Mouse (Mus musculus) myocyte (in vitro differentiated cells): ENCODE measurements around the gene Slc25a39. TPM values are rescaled to one million over a fixed set of nuclear protein-coding genes. Genes with fewer than 3 reads are reported as not detected.
"Not testable (repeated sequence)": the region's sequence is repeated elsewhere in the genome, so short reads cannot be mapped to it uniquely, and the experiment has no call there.

Source experiments
- H3K27me3 ChIP-seq: one replicate; pipeline ENCODE4 v1.6.1; 2011; ENCODE audit not compliant: control insufficient read depth, insufficient read depth, insufficient read length
- H3K36me3 ChIP-seq: one replicate; pipeline ENCODE4 v1.6.1; 2011; ENCODE audit not compliant: control insufficient read depth, insufficient read depth
- H3K4me2 ChIP-seq: one replicate; pipeline ENCODE4 v1.6.1; 2011; ENCODE audit warnings: low read depth, control low read depth
- H3K4me3 ChIP-seq: one replicate; pipeline ENCODE4 v1.5.1; 2011; ENCODE audit warnings: mild to moderate bottlenecking, control low read depth, moderate library complexity
- H3K79me2 ChIP-seq: one replicate; pipeline ENCODE4 v1.6.1; 2011; ENCODE audit not compliant: control insufficient read depth, insufficient read depth
- H3ac ChIP-seq: one replicate; pipeline ENCODE4 v1.6.1; 2011; ENCODE audit not compliant: control insufficient read depth, insufficient read length
- CEBPB ChIP-seq: IDR thresholded peaks from 2 replicates; pipeline ENCODE4 v1.6.1; 2011; ENCODE audit warnings: mild to moderate bottlenecking, moderate library complexity; ENCODE audit not compliant: poor library complexity, insufficient read depth, severe bottlenecking
- E2F4 ChIP-seq: IDR thresholded peaks from one replicate; pipeline ENCODE4 v1.6.1; 2011; ENCODE audit warnings: mild to moderate bottlenecking, control low read depth, moderate library complexity; ENCODE audit not compliant: insufficient read depth
- MAX ChIP-seq: IDR thresholded peaks from one replicate; pipeline ENCODE4 v1.6.1; 2011; ENCODE audit warnings: low read depth, mild to moderate bottlenecking, control low read depth
- MYOD1 ChIP-seq, 3 experiments: IDR thresholded peaks; one replicate each; pipeline ENCODE4 v1.6.1; 2011; ENCODE audit warnings: control low read depth in 2 of 3, low read depth in 2 of 3, mild to moderate bottlenecking in 2 of 3, moderate library complexity in 1 of 3; ENCODE audit not compliant: insufficient read length in 2 of 3, control insufficient read depth in 1 of 3
- MYOG ChIP-seq, 3 experiments: IDR thresholded peaks; one replicate each; pipeline ENCODE4 v1.6.1; 2011; ENCODE audit warnings: control low read depth in 2 of 3, low read depth in 2 of 3, mild to moderate bottlenecking in 2 of 3; ENCODE audit not compliant: insufficient read length in 2 of 3, control insufficient read depth in 1 of 3, insufficient read depth in 1 of 3
- POLR2A ChIP-seq: IDR thresholded peaks from one replicate; pipeline ENCODE4 v1.6.1; 2011; ENCODE audit warnings: low read depth, mild to moderate bottlenecking, control low read depth, moderate library complexity; ENCODE audit not compliant: insufficient read length
- POLR2AphosphoS2 ChIP-seq: IDR thresholded peaks from one replicate; pipeline ENCODE4 v1.6.1; 2011; ENCODE audit warnings: low read depth, control low read depth; ENCODE audit not compliant: insufficient read length
- REST ChIP-seq: IDR thresholded peaks from one replicate; pipeline ENCODE4 v1.6.1; 2011; ENCODE audit warnings: mild to moderate bottlenecking, control low read depth, moderate library complexity; ENCODE audit not compliant: insufficient read depth, insufficient read length
- SRF ChIP-seq: IDR thresholded peaks from one replicate; pipeline ENCODE4 v1.6.1; 2011; ENCODE audit warnings: low read depth; ENCODE audit not compliant: control insufficient read depth, insufficient read length
- TCF12 ChIP-seq: IDR thresholded peaks from one replicate; pipeline ENCODE4 v1.6.1; 2011; ENCODE audit warnings: mild to moderate bottlenecking, control low read depth; ENCODE audit not compliant: poor library complexity, insufficient read depth, severe bottlenecking
- TCF3 ChIP-seq: IDR thresholded peaks from one replicate; pipeline ENCODE4 v1.6.1; 2011; ENCODE audit warnings: low read depth, control low read depth; ENCODE audit not compliant: insufficient read length
- USF1 ChIP-seq: IDR thresholded peaks from one replicate; pipeline ENCODE4 v1.6.1; 2011; ENCODE audit warnings: low read depth, mild to moderate bottlenecking, control low read depth, moderate library complexity
- polyA plus RNA-seq: library from polyadenylated mRNA; unstranded; fragments of >200 nt; fragmentation: generic; extraction: Trizol; gene quantifications from one replicate; pipeline ENCODE4 v1.2.1, GENCODE M21; 2012; ENCODE audit warnings: missing spikeins

Gene Slc25a39
- polyA plus RNA-seq, 1 experiment, result 274 TPM

DNA sequence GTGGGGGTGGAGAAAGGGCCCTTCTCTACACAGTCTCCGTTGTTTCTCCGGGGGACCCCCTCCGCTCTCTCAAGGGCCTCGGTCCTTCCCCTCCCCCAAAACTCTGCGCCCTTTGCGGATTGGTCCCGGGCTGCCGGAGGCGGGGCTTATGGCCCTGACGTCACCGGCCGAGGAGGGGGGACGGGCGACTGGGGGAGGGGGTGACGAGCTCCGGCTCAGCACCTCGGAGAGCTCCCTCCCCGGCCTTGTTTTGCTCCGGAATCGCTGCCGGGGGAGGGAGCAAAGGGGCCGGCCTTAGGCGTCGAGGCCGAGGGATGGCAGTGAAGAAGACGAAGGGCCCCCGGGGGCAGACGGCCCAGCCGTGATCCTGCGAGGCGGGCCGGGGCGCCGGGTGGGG, 14.5 kb downstream of the Slc25a39 start, which contains the start of gene Rundc3a:
Gene Rundc3a, plus strand, starts transcription at position 166 of the 397 bp plus-strand sequence.
- Histone ChIP-seq H3K4me2 (peak within 1 kb of the TSS; percentile 64), H3K36me3 (no peaks in the 10 kb centered on the region), H3ac (no peak within 1 kb of the TSS), H3K27me3 (no peaks in the 10 kb centered on the region), H3K79me2 (no peaks in the 10 kb centered on the region), H3K4me3 (peak within 1 kb of the TSS; percentile 1)
- TF ChIP-seq USF1, result no peak
- peak; percentile 72 for TF ChIP-seq REST

DNA sequence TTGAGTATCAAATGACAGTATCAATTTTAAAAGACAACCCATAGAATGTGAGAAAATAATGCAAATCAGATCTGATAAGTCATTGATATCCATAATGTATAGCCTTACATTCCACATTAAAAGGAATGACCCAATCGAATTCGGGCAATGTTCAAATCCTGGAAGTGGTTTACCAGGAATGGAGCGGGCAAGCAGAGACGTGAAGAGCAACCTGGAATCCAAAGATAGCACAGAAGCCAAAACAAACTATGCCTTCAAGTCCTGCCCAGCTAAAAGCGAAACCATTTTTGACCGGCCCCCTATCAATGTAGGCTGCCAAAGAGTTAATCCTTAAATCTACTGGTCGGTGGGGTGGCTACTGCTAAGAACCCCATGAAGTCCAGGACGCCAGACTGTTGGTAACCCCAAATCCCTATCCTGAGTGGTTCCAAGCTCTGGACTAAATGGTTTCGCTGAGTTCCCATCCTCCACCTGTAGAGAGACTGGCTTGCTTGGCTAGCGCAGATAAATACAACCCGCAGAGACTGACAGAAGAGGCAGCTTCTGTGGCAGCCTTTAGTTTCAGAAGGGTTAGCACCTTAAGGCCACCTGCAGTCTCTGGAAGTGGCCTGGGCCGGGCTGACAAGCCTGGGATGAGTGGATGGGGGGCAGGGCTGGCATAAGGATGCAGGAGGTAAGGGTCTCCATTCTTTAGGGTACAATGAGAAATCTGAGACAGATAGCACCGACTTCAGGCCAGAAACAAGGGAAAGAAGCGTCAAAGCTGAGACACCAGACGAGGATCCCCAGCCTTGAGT, 15.1 kb downstream of the Slc25a39 start:
- no peaks in the 10 kb centered on the region for H3K36me3 ChIP-seq
- no peaks in the 10 kb centered on the region for H3K27me3 ChIP-seq
- H3K79me2 ChIP-seq, result no peaks in the 10 kb centered on the region
- H3K4me2 ChIP-seq, result no peak overlapping the region
- peak overlapping the region; percentile 1 for H3K4me3 ChIP-seq
- no peak for TF ChIP-seq MAX
- TF ChIP-seq POLR2A, result no peak
- TF ChIP-seq MYOD1 (IDR thresholded peaks at IDR 0.05; ENCODE audit: control insufficient read depth in 1 of 3, insufficient read length in 2 of 3, low read depth in 2 of 3), result no peak
- no peak for TF ChIP-seq TCF12
- TF ChIP-seq POLR2AphosphoS2, result no peak
- TF ChIP-seq CEBPB, result no peak
- TF ChIP-seq E2F4, result no peak
- TF ChIP-seq REST, result no peak
- TF ChIP-seq USF1, result no peak
- TF ChIP-seq MYOG (IDR thresholded peaks at IDR 0.05; ENCODE audit: control insufficient read depth in 1 of 3, insufficient read depth in 1 of 3, insufficient read length in 2 of 3, low read depth in 2 of 3), result no peak
- no peak for TF ChIP-seq SRF
- TF ChIP-seq TCF3, result no peak
- H3ac ChIP-seq, result no peak overlapping the region

DNA sequence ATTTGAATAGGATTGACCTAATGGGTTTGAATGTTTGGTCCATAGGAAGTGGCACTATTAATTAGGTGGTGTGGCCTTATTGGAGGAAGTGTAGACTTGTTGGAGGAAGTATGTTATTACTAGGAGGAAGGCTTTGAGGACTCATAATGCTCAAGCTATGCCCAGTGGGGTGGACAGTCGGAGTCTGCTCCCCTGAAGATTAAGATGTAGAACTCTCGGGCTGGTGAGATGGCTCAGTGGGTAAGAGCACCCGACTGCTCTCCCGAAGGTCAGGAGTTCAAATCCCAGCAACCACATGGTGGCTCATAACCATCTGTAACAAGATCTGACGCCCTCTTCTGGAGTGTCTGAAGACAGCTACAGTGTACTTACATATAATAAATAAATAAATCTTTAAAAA, 18.3 kb downstream of the Slc25a39 start:
- not testable (repeated sequence) for H3K4me3 ChIP-seq, H3ac ChIP-seq, H3K27me3 ChIP-seq, H3K36me3 ChIP-seq, H3K4me2 ChIP-seq, H3K79me2 ChIP-seq

DNA sequence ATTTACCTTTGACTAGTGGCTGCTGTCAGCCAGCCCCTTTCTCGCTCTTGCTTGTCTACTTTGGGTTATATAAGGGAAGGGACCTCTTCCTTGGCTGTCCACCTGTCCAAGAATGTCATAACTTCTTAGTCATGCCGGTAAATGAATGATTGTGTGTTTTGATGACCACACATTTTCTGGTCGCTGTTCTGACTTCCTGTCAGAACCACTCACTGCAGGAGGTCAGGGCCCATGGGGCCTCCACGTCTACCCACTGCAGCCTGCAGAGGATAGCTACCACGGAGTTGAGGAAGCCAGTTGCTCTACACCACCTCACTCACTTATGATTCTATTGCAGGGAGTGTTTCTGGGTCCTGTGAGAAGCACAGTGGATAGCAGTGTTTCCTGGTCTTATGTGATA, 21.6 kb downstream of the Slc25a39 start:
- Histone ChIP-seq H3K27me3 (no peaks in the 10 kb centered on the region), H3K36me3 (no peaks in the 10 kb centered on the region), H3K4me3 (no peak overlapping the region), H3K79me2 (no peaks in the 10 kb centered on the region), H3K4me2 (no peak overlapping the region), H3ac (no peak overlapping the region)
- no peak for TF ChIP-seq POLR2AphosphoS2
- no peak for TF ChIP-seq MYOD1 (IDR thresholded peaks at IDR 0.05; ENCODE audit: control insufficient read depth in 1 of 3, insufficient read length in 2 of 3, low read depth in 2 of 3)
- no peak for TF ChIP-seq MYOG (IDR thresholded peaks at IDR 0.05; ENCODE audit: control insufficient read depth in 1 of 3, insufficient read depth in 1 of 3, insufficient read length in 2 of 3, low read depth in 2 of 3)
- TF ChIP-seq POLR2A, result no peak
- no peak for TF ChIP-seq E2F4
- no peak for TF ChIP-seq MAX
- TF ChIP-seq USF1, result no peak

DNA sequence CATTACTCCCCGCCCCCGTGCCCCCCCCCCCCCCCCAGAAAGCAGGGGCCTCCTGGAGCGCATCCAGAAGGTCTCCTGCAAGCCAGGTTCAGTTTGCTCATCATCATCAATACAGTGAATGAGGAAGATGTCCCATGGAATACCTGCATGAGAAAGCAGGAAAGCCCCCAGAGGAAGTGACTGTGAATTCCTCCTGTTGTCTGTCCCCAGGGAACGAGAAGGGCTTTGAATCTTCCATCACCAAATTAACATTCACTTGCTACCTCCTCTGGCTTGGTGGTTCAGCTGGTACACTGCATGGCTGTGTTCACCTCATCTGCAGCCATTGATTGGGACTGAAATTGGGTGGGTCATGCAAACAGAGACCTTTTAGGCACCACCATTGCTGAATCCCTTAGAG, 22.7 kb downstream of the Slc25a39 start:
- H3K27me3 ChIP-seq, result no peaks in the 10 kb centered on the region
- H3K79me2 ChIP-seq, result no peaks in the 10 kb centered on the region
- H3K36me3 ChIP-seq, result no peaks in the 10 kb centered on the region
- H3K4me3 ChIP-seq, result no peak overlapping the region
- TF ChIP-seq MYOG (IDR thresholded peaks at IDR 0.05; ENCODE audit: control insufficient read depth in 1 of 3, insufficient read depth in 1 of 3, insufficient read length in 2 of 3, low read depth in 2 of 3) (no peak), TCF12 (no peak), POLR2A (no peak)
- no peak overlapping the region for H3ac ChIP-seq
- H3K4me2 ChIP-seq, result no peak overlapping the region

DNA sequence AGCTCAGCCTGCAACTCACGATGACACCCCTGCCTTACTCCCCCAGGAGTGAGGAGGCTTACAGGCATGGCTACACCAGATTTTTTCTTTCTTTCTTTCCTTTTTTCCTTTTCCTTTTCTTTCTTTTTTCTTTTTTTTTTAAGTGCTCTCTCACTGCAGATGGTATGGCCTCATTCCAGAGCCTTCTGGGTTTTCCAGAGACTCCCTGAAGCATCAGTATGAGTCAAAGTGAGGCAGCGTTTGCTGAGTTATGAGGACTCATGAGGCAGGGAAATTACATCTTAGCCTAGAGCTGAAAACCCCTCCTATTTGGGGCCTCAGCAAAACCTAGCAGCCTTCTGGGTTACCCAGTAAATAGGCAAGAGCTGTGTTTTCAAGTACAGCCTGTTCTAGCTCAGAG, 23.3 kb downstream of the Slc25a39 start:
- Histone ChIP-seq H3K4me2 (peak overlapping the region; percentile 31), H3K27me3 (no peaks in the 10 kb centered on the region), H3K36me3 (no peaks in the 10 kb centered on the region), H3K4me3 (no peak overlapping the region), H3ac (no peak overlapping the region), H3K79me2 (no peaks in the 10 kb centered on the region)
- TF ChIP-seq CEBPB (no peak), MAX (no peak), MYOG (IDR thresholded peaks at IDR 0.05; ENCODE audit: control insufficient read depth in 1 of 3, insufficient read depth in 1 of 3, insufficient read length in 2 of 3, low read depth in 2 of 3) (no peak), REST (no peak), TCF3 (no peak), USF1 (no peak), POLR2A (no peak)
